Mouse (Mus musculus) thymus, adult 2 months (tissue): ENCODE data around the gene Lig3. TPM values are rescaled to one million over a fixed set of nuclear protein-coding genes. Genes with fewer than 3 reads are reported as not detected.

ENCODE experiments used
- DNase-seq: peaks from one replicate; pipeline ENCODE4 v3.0.0; 2021
- H3K27ac ChIP-seq: fragments of 200-500 bp; 2 replicates; pipeline ENCODE4 v1.5.1; 2012; ENCODE audit warnings: low read length, control low read depth; ENCODE audit not compliant: control insufficient read depth, insufficient read depth
- H3K27me3 ChIP-seq: fragments of 200-500 bp; 2 replicates; pipeline ENCODE4 v1.6.1; 2012; ENCODE audit warnings: mild to moderate bottlenecking, low read length, moderate library complexity, mixed read lengths; ENCODE audit not compliant: control insufficient read depth, insufficient read depth
- H3K36me3 ChIP-seq: fragments of 200-500 bp; 2 replicates; pipeline ENCODE4 v1.6.1; 2012; ENCODE audit warnings: mild to moderate bottlenecking, low read length, moderate library complexity; ENCODE audit not compliant: control insufficient read depth, insufficient read depth
- H3K4me1 ChIP-seq: fragments of 200-500 bp; replicated peaks from 2 replicates; pipeline ENCODE4 v1.6.1; 2012; ENCODE audit warnings: low read length; ENCODE audit not compliant: control insufficient read depth, insufficient read depth
- H3K4me3 ChIP-seq: fragments of 200-500 bp; 2 replicates; pipeline ENCODE4 v1.5.1; 2012; ENCODE audit warnings: mild to moderate bottlenecking, low read length, control low read depth, moderate library complexity; ENCODE audit not compliant: control insufficient read depth, insufficient read depth
- CTCF ChIP-seq: fragments of 200-500 bp; IDR thresholded peaks from 2 replicates; pipeline ENCODE4 v1.5.1; 2012; ENCODE audit warnings: mild to moderate bottlenecking, control low read depth, low read length, moderate library complexity, borderline replicate concordance; ENCODE audit not compliant: control insufficient read depth, poor library complexity, insufficient read depth; ENCODE audit errors: extremely low read depth
- POLR2A ChIP-seq: fragments of 200-500 bp; IDR thresholded peaks from 2 replicates; pipeline ENCODE4 v1.6.1; 2012; ENCODE audit warnings: mild to moderate bottlenecking, low read length, control low read depth, moderate library complexity; ENCODE audit not compliant: control insufficient read depth, poor library complexity, insufficient read depth; ENCODE audit errors: extremely low read depth
- WGBS: fragments of 180-500 bp; shearing (Covaris S2); methylation state at CpG from one replicate; pipeline ENCODE4 v1.1.7; 2018; 5-methylcytosine and 5-hydroxymethylcytosine counted together
- polyA plus RNA-seq: library from polyadenylated mRNA; depleted of rRNA; stranded (reverse); fragments of >200 nt; gene quantifications from 2 replicates; pipeline ENCODE4 v1.2.3, GENCODE M21; 2012

Gene Lig3
- polyA plus RNA-seq, 1 experiment: 18.5 TPM

- Histone ChIP-seq H3K36me3 (no peaks in the 10 kb centered on the region), H3K4me1 (peaks cover 8% of the 10 kb centered on the region), H3K27ac (no peak overlapping the region), H3K4me3 (no peak overlapping the region), H3K27me3 (no peaks in the 10 kb centered on the region)
- no peak for DNase-seq
- TF ChIP-seq CTCF (no peak), POLR2A (no peak)
- 60% methylated on average over 7 of the region's 7 CpGs for WGBS
These were observed 56.3 kb downstream of the Lig3 start for GRCm38 (mm10) chr11:82837192-82837591.

DNA sequence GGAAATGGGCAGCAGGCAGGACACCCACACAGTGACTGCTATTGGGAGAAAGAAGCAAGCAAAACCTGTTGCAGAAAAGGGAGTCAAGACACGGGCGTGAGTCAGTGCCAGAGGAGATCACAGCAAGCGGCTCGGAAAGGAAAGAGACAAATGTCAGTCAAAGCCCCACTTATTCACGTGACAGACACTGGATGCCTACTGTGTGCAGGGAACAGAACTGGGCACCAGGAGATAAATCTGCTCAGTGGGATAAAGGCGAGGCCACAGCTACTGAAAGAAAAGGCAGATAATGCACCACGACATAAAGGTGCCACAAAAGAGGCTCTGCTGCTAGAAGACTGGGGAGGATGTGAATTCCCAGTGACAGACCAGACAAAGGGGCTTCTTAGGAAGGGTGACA is 56.9 kb downstream of the Lig3 start:
- Histone ChIP-seq H3K36me3 (no peaks in the 10 kb centered on the region), H3K4me1 (peaks cover 8% of the 10 kb centered on the region), H3K27ac (no peak overlapping the region), H3K4me3 (no peak overlapping the region), H3K27me3 (no peaks in the 10 kb centered on the region)
- TF ChIP-seq CTCF (no peak), POLR2A (no peak)
- WGBS: 90% methylated on average over 7 of the region's 7 CpGs
- DNase-seq: no peak

DNA sequence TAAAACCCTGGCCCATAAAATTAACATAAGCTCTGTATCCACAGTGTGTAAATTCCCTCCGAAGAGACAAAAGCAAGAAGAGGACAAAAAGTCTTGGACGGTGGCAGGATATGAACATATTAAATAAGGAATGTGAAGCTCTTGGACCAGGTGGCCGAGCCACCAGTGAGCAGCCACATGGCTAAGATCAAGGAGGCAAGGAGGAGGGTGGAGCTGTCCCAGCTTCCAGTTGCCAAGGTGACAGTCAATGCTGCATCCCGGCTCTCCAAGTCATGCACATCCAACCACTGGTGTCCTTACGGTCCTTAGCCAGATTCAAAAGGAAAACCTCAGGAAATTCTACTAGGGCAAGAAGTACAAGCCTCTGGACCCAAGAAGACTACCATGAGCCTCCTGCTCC is 57.6 kb downstream of the Lig3 start:
- no peak overlapping the region for H3K4me3 ChIP-seq
- no peaks in the 10 kb centered on the region for H3K27me3 ChIP-seq
- WGBS: 93% methylated on average over 5 of the region's 5 CpGs
- no peaks in the 10 kb centered on the region for H3K36me3 ChIP-seq
- H3K4me1 ChIP-seq: peaks cover 8% of the 10 kb centered on the region
- TF ChIP-seq CTCF: no peak
- TF ChIP-seq POLR2A: no peak
- no peak overlapping the region for H3K27ac ChIP-seq
- no peak for DNase-seq

DNA sequence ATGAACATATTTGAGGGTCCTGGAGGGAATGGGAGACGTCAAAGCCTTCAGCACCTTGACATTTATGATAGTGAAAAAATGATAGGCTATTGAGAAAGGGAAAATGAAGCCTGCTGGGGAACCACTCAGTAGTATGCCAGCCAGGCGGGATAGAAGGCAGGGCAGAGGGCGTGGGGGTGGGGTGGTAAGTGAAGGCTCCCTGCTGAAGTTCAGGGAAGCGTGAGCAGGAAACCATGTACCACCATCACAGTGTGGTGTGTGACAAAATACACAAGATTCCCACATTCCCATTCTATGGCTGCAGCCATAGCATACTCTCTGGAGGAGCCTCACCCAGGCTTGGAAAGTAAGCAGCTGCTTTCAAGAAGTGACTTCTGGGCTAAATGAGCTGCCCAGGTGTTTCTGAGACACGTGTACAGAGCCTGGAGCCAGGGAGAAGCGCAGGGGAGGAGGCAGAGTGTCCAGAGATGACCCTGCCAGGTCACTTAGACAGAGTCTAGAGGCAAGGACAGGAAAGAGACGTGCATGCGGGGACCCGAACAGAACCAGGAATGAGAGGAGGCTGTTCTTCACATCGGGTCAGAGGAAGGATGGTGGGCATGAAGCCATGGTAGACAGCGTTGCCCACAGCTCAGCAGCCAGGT is 64.0 kb downstream of the Lig3 start:
- WGBS: 54% methylated on average over 11 of the region's 11 CpGs
- DNase-seq: no peak
- Histone ChIP-seq H3K27me3 (no peaks in the 10 kb centered on the region), H3K4me3 (no peak overlapping the region), H3K27ac (no peak overlapping the region), H3K36me3 (no peaks in the 10 kb centered on the region), H3K4me1 (peaks cover 8% of the 10 kb centered on the region)
- TF ChIP-seq POLR2A: no peak

DNA sequence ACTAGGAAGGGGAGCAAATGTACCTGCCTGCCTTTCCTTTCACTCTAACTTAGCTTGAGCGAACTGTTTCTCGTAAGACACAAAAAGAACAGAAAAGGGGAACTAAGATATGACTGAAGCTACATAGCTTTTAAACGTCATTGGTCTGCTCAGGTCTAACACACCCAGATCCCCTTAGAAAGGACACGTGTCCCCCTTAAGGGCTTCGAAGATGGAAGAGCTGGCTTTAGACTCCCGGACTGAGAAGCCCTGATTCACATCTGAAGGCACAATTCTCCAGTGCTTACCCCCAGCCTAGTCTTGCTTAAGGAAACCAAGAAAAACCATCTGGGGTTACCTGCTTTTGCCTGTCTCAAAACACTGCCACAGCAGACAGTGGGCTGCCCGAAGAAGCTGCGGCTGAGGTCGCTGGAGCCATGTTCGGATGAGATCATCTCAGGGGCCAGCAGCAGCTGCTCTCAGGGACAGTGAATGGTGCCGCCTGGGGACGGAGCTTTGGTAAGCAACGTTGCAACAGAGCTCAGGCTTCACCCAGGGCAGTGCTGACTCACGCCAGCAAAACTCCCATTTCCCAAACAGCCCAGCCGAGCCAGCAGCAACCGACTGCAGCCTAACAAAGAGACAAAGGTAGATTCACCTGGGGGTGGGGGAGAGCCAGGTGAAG is 64.6 kb downstream of the Lig3 start:
- TF ChIP-seq CTCF (no peak), POLR2A (no peak)
- Histone ChIP-seq H3K4me3 (no peak overlapping the region), H3K4me1 (peaks cover 8% of the 10 kb centered on the region), H3K36me3 (no peaks in the 10 kb centered on the region), H3K27me3 (no peaks in the 10 kb centered on the region), H3K27ac (no peak overlapping the region)
- DNase-seq: no peak
- WGBS: 8% methylated on average over 16 of the region's 16 CpGs

- Histone ChIP-seq H3K27me3 (no peaks in the 10 kb centered on the region), H3K36me3 (no peaks in the 10 kb centered on the region), H3K4me1 (peaks cover 8% of the 10 kb centered on the region), H3K4me3 (no peak overlapping the region), H3K27ac (no peak overlapping the region)
- 47% methylated on average over 4 of the region's 4 CpGs for WGBS
- TF ChIP-seq POLR2A: no peak
- TF ChIP-seq CTCF: no peak
- no peak for DNase-seq
These were observed 65.2 kb downstream of the Lig3 start for GRCm38 (mm10) chr11:82846079-82846436.
